Mouse (Mus musculus) erythroblast, embryonic 14.5 days (primary cell): ENCODE measurements around the gene Bcl2a1b. TPM values are rescaled to one million over a fixed set of nuclear protein-coding genes. Genes with fewer than 3 reads are reported as not detected.
"Not testable (repeated sequence)": the region's sequence is repeated elsewhere in the genome, so short reads cannot be mapped to it uniquely, and the experiment has no call there.

Experiments
- H3K27me3 ChIP-seq: 2 replicates; pipeline ENCODE4 v1.6.1; 2012; ENCODE audit warnings: inconsistent platforms; ENCODE audit not compliant: control insufficient read depth
- H3K36me3 ChIP-seq: 2 replicates; pipeline ENCODE4 v1.6.1; 2012; ENCODE audit warnings: mild to moderate bottlenecking, inconsistent platforms; ENCODE audit not compliant: control insufficient read depth
- H3K4me1 ChIP-seq: 2 replicates; pipeline ENCODE4 v1.6.1; 2012; ENCODE audit warnings: inconsistent platforms; ENCODE audit not compliant: control insufficient read depth
- H3K4me3 ChIP-seq: replicated peaks from 2 replicates; pipeline ENCODE3; 2012; ENCODE audit warnings: moderate library complexity, mild to moderate bottlenecking, inconsistent platforms
- H3K9me3 ChIP-seq: 2 replicates; pipeline ENCODE4 v1.6.1; 2012; ENCODE audit warnings: low read length, inconsistent platforms, mixed read lengths; ENCODE audit not compliant: control insufficient read depth
- GATA1 ChIP-seq: IDR thresholded peaks from 2 replicates; pipeline ENCODE4 v1.6.1; 2012; ENCODE audit warnings: low read length, inconsistent platforms, mixed read lengths
- TAL1 ChIP-seq: IDR thresholded peaks from 3 replicates; pipeline ENCODE4 v1.6.1; 2012; ENCODE audit warnings: low read length, inconsistent platforms, mixed read lengths
- polyA plus RNA-seq: library from polyadenylated mRNA; stranded (reverse); fragments of >175 nt; gene quantifications from 2 replicates; pipeline ENCODE4 v1.2.3, GENCODE M21; 2012

Bcl2a1b gene
- polyA plus RNA-seq, 1 experiment = 0.04 TPM

DNA sequence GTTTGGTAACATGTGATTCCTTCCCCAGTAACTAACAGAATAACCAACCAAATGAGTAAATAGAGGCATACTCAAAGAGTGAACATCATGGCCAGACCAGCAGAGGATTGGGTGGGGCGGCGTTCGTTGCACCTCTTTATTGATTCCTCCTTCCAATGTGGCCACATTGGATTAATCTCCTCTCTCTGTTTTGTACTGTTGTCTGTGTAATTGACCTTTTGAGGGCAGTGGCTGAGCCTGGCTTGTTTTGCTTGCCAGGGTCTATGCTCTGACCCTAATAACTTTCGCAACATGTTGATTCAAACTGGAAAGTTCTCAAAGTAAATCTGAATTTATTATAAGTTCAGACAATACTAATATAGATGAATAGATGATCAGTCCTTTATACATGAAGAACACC is 20.7 kb downstream of the Bcl2a1b start:
- not testable (repeated sequence) for H3K4me1 ChIP-seq, H3K9me3 ChIP-seq, H3K4me3 ChIP-seq, H3K27me3 ChIP-seq, H3K36me3 ChIP-seq

DNA sequence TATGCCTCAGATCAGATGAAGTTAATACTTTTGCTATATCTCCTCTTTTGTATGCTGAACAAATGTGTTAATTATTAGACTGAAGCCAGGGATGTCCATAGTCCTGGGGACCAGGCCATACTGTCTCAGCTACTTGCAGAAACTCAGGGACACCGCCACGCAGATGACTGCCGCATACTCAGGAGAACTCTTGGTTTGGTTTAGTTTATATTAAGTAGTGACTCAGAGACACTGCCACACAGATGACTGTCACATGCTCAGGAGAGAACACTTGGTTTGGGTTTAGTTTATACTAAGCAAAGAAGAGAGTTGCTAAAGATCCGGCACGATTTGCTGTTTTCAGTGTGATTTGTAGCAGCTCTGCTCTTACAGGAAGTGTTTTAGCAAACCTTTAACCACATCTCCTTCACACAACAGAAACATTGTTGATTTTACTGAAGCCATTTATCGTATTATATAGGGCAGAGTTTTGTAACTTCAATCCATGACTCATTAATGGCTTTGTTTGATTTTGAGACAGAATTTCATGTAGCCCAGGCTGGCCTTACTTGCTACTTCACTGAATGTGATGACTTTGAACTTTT is 21.8 kb downstream of the Bcl2a1b start:
- not testable (repeated sequence) for H3K36me3 ChIP-seq, H3K4me3 ChIP-seq, H3K9me3 ChIP-seq, H3K27me3 ChIP-seq, H3K4me1 ChIP-seq

DNA sequence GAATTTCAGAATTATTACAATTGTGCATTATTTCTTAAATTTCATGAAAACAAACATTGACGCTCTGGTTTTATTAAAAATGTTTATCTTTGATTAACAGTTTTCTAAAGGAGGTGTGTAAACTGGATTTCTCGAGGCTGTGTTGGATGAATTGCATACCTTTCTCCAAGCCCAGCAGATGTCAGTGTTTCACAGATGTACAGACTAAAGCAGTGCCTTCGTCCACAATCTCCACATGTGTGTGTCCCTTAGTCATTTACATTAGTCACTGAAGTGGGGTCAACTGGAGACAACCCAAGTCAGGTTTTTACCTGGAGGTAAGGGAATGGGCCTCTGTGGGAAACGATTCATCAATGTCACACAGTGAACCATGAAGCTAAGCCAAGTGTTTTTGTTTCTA is 27.1 kb downstream of the Bcl2a1b start:
- Histone ChIP-seq H3K36me3 (no peaks in the 10 kb centered on the region), H3K4me3 (no peak overlapping the region), H3K27me3 (no peaks in the 10 kb centered on the region), H3K9me3 (no peaks in the 10 kb centered on the region), H3K4me1 (no peaks in the 10 kb centered on the region)
- TF ChIP-seq TAL1 (no peak), GATA1 (no peak)

DNA sequence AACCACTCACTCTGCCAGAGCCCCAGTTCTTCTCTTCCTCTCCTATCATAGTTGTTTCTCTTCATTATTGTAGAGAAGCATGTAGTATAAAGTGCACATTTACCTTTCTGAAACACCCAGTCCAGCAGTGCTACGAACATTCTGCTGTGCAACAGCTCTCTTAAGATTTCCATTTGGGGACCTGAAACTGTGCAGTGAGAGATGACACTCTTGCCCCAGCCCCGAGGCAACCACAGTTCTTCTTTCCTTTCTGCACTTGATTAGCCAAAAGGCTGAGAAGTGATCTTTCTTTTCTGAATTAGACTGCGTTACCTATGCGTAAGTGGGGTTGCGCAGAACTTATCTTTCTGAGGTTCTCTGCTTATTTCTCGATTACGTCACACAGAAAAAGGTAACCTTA is 29.1 kb downstream of the Bcl2a1b start:
- H3K9me3 ChIP-seq = no peaks in the 10 kb centered on the region
- no peak overlapping the region for H3K4me3 ChIP-seq
- no peaks in the 10 kb centered on the region for H3K36me3 ChIP-seq
- no peak for TF ChIP-seq GATA1
- no peak for TF ChIP-seq TAL1
- no peaks in the 10 kb centered on the region for H3K27me3 ChIP-seq
- no peaks in the 10 kb centered on the region for H3K4me1 ChIP-seq

DNA sequence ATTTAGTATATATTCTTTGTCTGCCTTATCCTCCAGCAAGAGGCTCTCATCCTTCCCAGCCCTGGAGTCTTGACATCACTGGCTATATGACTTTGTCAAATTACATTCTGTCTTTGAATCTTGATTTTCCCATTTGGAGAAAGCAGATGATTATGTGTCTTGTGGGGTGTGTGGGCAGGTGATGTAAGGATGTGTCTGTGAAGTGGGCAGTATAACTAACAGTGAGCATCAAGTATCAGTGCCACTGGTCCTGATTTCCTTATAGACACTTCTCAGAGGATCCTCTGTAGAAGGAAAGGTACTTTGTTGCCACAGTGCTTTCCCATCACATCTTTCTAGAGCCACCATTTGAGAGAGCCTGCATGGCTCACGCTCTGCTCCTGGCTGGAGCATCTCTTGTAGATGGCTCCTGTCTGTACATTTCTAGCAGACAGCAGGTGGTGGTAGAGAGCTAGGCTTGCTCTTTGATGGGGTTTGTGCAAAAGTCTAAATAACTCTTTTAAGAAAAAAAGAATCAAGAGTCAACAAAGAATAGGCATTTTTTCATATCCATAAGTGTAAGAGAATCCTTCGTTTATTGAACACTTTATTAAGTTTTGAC is 32.0 kb downstream of the Bcl2a1b start:
- not testable (repeated sequence) for H3K27me3 ChIP-seq, H3K4me3 ChIP-seq, H3K4me1 ChIP-seq, H3K9me3 ChIP-seq, H3K36me3 ChIP-seq

DNA sequence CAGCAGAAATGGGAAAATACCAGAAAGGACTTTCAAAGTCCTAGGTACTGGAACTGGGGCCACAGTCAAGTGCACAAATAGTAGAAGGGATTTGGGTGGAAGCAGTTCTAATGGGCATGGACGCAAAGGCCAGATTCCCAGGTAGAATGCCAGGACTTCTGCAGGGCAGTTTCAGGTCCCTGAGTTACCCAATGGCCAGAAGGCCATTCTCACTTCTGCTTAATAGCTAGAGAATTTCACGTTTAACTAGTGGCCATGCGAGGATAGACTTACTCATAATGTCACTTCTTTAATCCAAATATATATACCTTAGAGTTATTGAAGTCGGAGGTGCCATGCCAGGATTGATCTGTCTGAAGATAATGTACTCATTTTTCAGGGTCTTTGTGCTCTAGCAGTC is 38.1 kb downstream of the Bcl2a1b start:
- H3K36me3 ChIP-seq, H3K9me3 ChIP-seq, H3K27me3 ChIP-seq, H3K4me3 ChIP-seq, H3K4me1 ChIP-seq: not testable (repeated sequence)

DNA sequence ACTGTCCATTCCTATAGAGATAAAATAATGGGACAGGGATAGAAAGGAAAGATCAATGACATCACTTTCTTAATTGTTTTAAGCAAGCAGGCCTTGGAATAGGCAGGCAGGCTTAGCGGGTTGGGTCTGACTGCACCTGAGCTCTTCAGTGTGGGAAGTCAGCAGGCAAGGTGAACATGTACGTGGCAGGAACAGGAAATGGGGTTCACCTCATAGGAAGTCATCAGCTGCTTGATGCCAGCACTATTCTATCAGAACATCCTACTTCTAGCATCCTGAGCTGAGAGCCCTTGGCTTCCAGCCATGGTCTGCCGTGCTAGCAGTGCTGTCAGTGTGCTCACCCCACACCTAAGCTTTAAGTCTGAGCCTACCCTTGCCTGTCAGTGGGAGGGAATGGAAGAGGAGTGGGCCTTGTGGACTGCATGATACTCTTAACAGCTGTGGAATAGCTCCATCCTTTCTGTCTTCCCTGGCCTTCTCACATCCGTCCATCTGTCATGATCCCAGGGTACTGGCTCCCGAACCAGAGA is 40.0 kb downstream of the Bcl2a1b start:
- H3K4me1 ChIP-seq, H3K36me3 ChIP-seq, H3K27me3 ChIP-seq, H3K4me3 ChIP-seq, H3K9me3 ChIP-seq: not testable (repeated sequence)

DNA sequence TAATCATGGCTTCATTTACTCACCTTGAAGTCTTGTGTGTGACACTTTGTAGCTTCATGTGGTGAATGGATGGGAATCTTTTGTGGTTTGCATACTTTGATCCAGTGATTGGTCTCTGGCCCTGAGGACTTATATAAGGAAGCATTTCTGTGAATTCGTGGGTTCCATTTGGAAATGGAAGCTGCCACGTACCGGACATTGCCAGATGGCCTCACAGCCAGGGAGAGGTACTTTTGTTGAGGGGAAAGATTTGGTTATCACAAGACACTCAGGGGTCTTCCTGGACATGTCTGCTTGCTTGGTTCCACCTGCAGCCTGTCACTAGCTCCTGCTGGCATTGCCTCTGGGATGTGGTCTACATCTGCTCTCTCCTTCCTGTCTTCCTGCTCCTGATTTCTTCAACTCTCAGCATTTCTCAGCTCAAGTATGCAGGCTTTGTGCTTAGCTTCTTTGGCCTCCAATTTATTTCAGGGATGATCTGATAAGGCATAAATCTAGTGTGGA is 41.6 kb downstream of the Bcl2a1b start:
- not testable (repeated sequence) for H3K27me3 ChIP-seq, H3K4me1 ChIP-seq, H3K4me3 ChIP-seq, H3K36me3 ChIP-seq, H3K9me3 ChIP-seq

DNA sequence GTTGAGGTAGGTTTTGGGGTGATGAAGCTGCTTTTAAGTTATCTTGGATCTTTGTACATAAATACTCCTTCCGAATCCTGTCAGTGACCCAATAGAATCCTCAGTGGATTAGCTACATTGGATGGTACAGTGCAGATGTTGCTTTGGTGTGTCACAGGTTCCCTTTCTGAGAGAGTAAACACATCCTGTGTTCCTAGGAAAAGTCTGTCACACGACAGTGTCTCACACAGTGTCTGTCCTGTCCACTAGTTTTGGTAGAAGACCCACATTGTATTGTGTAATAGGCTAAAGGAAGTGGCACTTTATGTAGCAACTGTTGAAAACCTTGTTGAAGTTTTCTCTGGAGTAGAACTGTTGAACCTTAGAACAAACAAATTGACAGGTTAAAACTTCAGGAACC is 54.4 kb downstream of the Bcl2a1b start:
- TF ChIP-seq GATA1 (no peak), TAL1 (no peak)

DNA sequence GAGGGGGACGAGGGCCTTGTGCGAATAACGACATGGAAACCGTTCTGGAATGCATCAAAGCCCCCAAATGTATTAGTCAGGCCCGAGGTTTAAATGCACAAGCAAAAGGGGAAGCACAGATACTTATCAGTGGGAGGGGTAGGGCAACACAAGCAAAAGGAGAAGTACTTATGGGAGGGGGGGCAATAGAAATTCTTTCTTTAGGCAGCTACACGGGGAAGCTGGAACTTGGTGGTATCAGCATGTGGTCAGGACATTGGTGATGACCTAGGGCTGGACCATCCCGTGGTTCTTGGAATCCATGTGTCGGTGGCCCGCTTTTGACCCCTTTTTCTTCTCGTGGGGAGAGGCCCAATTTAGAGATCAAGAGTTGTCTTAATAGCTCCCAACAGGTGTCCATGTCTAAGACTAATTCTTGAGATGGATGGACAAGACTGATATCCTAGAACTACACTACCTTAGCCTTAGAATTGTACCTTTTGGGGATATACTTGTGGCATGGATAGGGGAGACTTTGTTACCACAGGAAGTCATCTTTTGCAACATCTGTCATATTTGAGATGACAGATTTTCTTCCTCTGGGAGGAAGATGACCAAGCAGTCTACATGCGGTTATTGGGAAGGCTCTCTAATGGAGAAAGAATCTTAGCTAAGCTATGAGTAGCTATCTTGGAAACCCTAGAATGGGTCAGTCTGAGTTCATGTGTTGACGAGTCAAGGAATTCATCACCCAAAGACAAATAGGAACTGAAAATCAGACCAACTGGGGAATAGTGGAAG is 57.7 kb downstream of the Bcl2a1b start:
- no peak for TF ChIP-seq TAL1
- Histone ChIP-seq H3K4me3 (no peak overlapping the region), H3K4me1 (no peaks in the 10 kb centered on the region), H3K9me3 (no peaks in the 10 kb centered on the region), H3K36me3 (no peaks in the 10 kb centered on the region), H3K27me3 (no peaks in the 10 kb centered on the region)

More for the DNA sequence above, 54.4 kb downstream of the Bcl2a1b start:
- H3K27me3 ChIP-seq = no peaks in the 10 kb centered on the region
- H3K36me3 ChIP-seq = no peaks in the 10 kb centered on the region
- no peak overlapping the region for H3K4me3 ChIP-seq
- H3K9me3 ChIP-seq = no peaks in the 10 kb centered on the region
- H3K4me1 ChIP-seq = no peaks in the 10 kb centered on the region

Other genes starting within 250 kb of the Bcl2a1b start
- gene Bcl2a1a, start 242.3 kb upstream of the Bcl2a1b start, polyA plus RNA-seq = not detected in 2 replicates
- gene Trim43b, start 106.4 kb upstream of the Bcl2a1b start, polyA plus RNA-seq = not detected in 2 replicates
- gene Gm29094, start 170 bp downstream of the Bcl2a1b start, polyA plus RNA-seq = not detected in 2 replicates
- 0.17 and 0.24 TPM in 2 replicates for gene Mthfs, start 11.5 kb downstream of the Bcl2a1b start, polyA plus RNA-seq